Mouse (Mus musculus) bone marrow, adult 2 months (tissue): ENCODE data around the gene Ciita.

ENCODE experiments used
- CTCF ChIP-seq: fragments of 200-500 bp; IDR thresholded peaks from 2 replicates; pipeline ENCODE4 v1.5.1; 2011; ENCODE audit warnings: low read length, control low read depth; ENCODE audit not compliant: control insufficient read depth, insufficient read depth
- POLR2A ChIP-seq: fragments of 200-500 bp; IDR thresholded peaks from 2 replicates; pipeline ENCODE4 v1.6.1; 2011; ENCODE audit warnings: low read depth, mild to moderate bottlenecking, control low read depth, low read length, borderline replicate concordance; ENCODE audit not compliant: control insufficient read depth

DNA sequence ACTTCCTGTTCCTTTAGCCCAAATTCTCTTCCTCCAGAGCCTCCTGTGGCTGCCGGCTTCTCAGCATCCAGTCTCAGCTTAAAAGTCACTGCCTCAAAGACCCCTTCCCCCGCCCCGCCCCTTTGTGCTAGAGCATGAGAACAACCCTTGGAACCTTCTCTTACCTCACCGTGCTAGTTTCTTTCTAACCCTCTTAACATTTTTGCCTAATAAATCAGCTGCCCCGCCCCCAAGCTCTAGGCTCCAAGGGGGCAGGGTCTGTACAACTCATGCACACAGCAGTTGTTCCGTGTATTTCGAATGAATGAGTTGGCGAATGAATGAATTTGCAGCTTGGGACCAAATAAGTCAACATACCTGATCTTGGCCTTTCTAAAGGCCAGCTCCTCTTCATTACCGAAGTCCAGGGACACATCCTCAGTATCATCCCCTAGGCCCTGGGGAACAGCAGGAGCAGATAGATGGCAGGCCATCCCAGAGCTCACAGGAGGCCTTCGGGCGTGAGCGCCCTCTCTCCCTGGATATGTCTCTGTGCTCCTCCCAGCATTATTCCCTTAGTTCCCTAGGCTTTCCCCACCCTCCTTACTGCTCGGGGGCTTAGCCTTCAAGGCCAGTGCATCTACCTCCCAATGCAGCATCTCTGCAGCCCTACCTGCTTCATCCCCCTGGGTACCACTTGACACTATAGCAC, 33.1 kb upstream of the Ciita start:
- TF ChIP-seq CTCF = no peak
- TF ChIP-seq POLR2A = no peak
